Mouse (Mus musculus): ENCODE results near the gene Zfhx2.

The Zfhx2 gene

GRCm38 (mm10) chr14:55092011-55092577 is at the start of gene Zfhx2:
Gene Zfhx2, minus strand, starts transcription at chr14:55092324.
- DNase-seq (ENCODE audit: low spot score in 2 of 2): peak; percentile 87 to 89

- DNase-seq (ENCODE audit: low spot score in 2 of 2): no peak
These were observed 47.2 kb upstream of the Zfhx2 start for GRCm38 (mm10) chr14:55139313-55139712.

GRCm38 (mm10) chr14:55135676-55136075 is 43.6 kb upstream of the Zfhx2 start:
- DNase-seq (ENCODE audit: low spot score in 2 of 2): no peak

GRCm38 (mm10) chr14:55126521-55126920 is 34.4 kb upstream of the Zfhx2 start:
- no peak for DNase-seq (ENCODE audit: low spot score in 2 of 2)

- DNase-seq (ENCODE audit: low spot score in 2 of 2): no peak
These were observed 33.6 kb upstream of the Zfhx2 start for GRCm38 (mm10) chr14:55125711-55126110.

GRCm38 (mm10) chr14:55122359-55122758 is 30.2 kb upstream of the Zfhx2 start:
- DNase-seq (ENCODE audit: low spot score in 2 of 2): no peak

- no peak for DNase-seq (ENCODE audit: low spot score in 2 of 2)
These were observed 29.8 kb upstream of the Zfhx2 start for GRCm38 (mm10) chr14:55121947-55122346.

GRCm38 (mm10) chr14:55119421-55120134 is 27.5 kb upstream of the Zfhx2 start:
- DNase-seq (ENCODE audit: low spot score in 2 of 2): no peak

GRCm38 (mm10) chr14:55118852-55119251 is 26.7 kb upstream of the Zfhx2 start:
- DNase-seq (ENCODE audit: low spot score in 2 of 2): no peak

GRCm38 (mm10) chr14:55116425-55117200 is 24.5 kb upstream of the Zfhx2 start, which contains the start of gene Jph4:
Gene Jph4, minus strand, starts transcription at chr14:55116935.
- peak in 1 of 2 experiments; percentile 50 for DNase-seq (ENCODE audit: low spot score in 2 of 2)

- no peak for DNase-seq (ENCODE audit: low spot score in 2 of 2)
These were observed 23.7 kb upstream of the Zfhx2 start for GRCm38 (mm10) chr14:55115846-55116245.

GRCm38 (mm10) chr14:55114759-55115701 is 22.9 kb upstream of the Zfhx2 start:
- peak in 1 of 2 experiments; percentile 45 for DNase-seq (ENCODE audit: low spot score in 2 of 2)

GRCm38 (mm10) chr14:55113975-55114645 is 22.0 kb upstream of the Zfhx2 start:
- DNase-seq (ENCODE audit: low spot score in 2 of 2): no peak

GRCm38 (mm10) chr14:55113351-55113974 is 21.3 kb upstream of the Zfhx2 start:
- DNase-seq (ENCODE audit: low spot score in 2 of 2): no peak

- peak in 1 of 2 experiments; percentile 37 for DNase-seq (ENCODE audit: low spot score in 2 of 2)
These were observed 19.6 kb upstream of the Zfhx2 start for GRCm38 (mm10) chr14:55111720-55112119.

GRCm38 (mm10) chr14:55110076-55110475 is 18.0 kb upstream of the Zfhx2 start:
- DNase-seq (ENCODE audit: low spot score in 2 of 2): no peak

- peak in 1 of 2 experiments; percentile 31 for DNase-seq (ENCODE audit: low spot score in 2 of 2)
These were observed 17.1 kb upstream of the Zfhx2 start for GRCm38 (mm10) chr14:55109048-55109873.

GRCm38 (mm10) chr14:55108202-55108870 is 16.2 kb upstream of the Zfhx2 start:
- peak in 1 of 2 experiments; percentile 52 for DNase-seq (ENCODE audit: low spot score in 2 of 2)

GRCm38 (mm10) chr14:55106990-55107389 is 14.9 kb upstream of the Zfhx2 start:
- no peak for DNase-seq (ENCODE audit: low spot score in 2 of 2)
